Mouse (Mus musculus): Measurements from ENCODE around the gene Nr4a1. TPM values are rescaled to one million over a fixed set of nuclear protein-coding genes. Genes with fewer than 3 reads are reported as not detected.

Gene Nr4a1
- total RNA-seq, 2 experiments from 2014 or later: 30.5 to 49.0 TPM

GRCm38 (mm10) chr15:101230995-101231647 lies 22.9 kb upstream of the Nr4a1 start:
- intact Hi-C loops (cut with DNase I; ENCODE audit: low total_unique reads): no loop called here
- no peak for DNase-seq

GRCm38 (mm10) chr15:101231648-101232180 lies 22.4 kb upstream of the Nr4a1 start:
- intact Hi-C loops (cut with DNase I; ENCODE audit: low total_unique reads): no loop called here
- DNase-seq: no peak

- intact Hi-C loops (cut with DNase I; ENCODE audit: low total_unique reads): no loop called here
- DNase-seq: no peak
Observed at GRCm38 (mm10) chr15:101232607-101233006, 21.5 kb upstream of the Nr4a1 start.

GRCm38 (mm10) chr15:101233183-101233582 lies 20.9 kb upstream of the Nr4a1 start:
- no peak for DNase-seq
- intact Hi-C loops (cut with DNase I; ENCODE audit: low total_unique reads): no loop called here

- DNase-seq: no peak
- intact Hi-C loops (cut with DNase I; ENCODE audit: low total_unique reads): no loop called here
Observed at GRCm38 (mm10) chr15:101233641-101234275, 20.3 kb upstream of the Nr4a1 start.

- no peak for DNase-seq
- intact Hi-C loops (cut with DNase I; ENCODE audit: low total_unique reads): no loop called here
Observed at GRCm38 (mm10) chr15:101234611-101235341, 19.3 kb upstream of the Nr4a1 start.

- DNase-seq: no peak
- intact Hi-C loops (cut with DNase I; ENCODE audit: low total_unique reads): no loop called here
Observed at GRCm38 (mm10) chr15:101235342-101235698, 18.7 kb upstream of the Nr4a1 start.

GRCm38 (mm10) chr15:101235728-101236327 lies 18.2 kb upstream of the Nr4a1 start:
- no peak for DNase-seq
- intact Hi-C loops (cut with DNase I; ENCODE audit: low total_unique reads): no loop called here

- peak; percentile 78 for DNase-seq
- intact Hi-C loops (cut with DNase I; ENCODE audit: low total_unique reads): no loop called here
Observed at GRCm38 (mm10) chr15:101236878-101237277, 17.2 kb upstream of the Nr4a1 start.

GRCm38 (mm10) chr15:101238885-101239511 lies 15.1 kb upstream of the Nr4a1 start:
- intact Hi-C loops (cut with DNase I; ENCODE audit: low total_unique reads): no loop called here
- peak; percentile 64 for DNase-seq

GRCm38 (mm10) chr15:101239821-101240220 lies 14.2 kb upstream of the Nr4a1 start:
- peak; percentile 10 for DNase-seq
- intact Hi-C loops (cut with DNase I; ENCODE audit: low total_unique reads): loop anchor here (2.0 kb wide), 1 partner anchor 43 kb away; no protein-coding TSS in a partner anchor

GRCm38 (mm10) chr15:101240799-101241204 lies 13.3 kb upstream of the Nr4a1 start:
- intact Hi-C loops (cut with DNase I; ENCODE audit: low total_unique reads): loop anchor here (2.0 kb wide), 1 partner anchor 42 kb away; no protein-coding TSS in a partner anchor
- peak; percentile 82 for DNase-seq

- intact Hi-C loops (cut with DNase I; ENCODE audit: low total_unique reads): loop anchor here (2.0 kb wide), 1 partner anchor 42 kb away; no protein-coding TSS in a partner anchor
- no peak for DNase-seq
Observed at GRCm38 (mm10) chr15:101241236-101241635, 12.8 kb upstream of the Nr4a1 start.

GRCm38 (mm10) chr15:101241853-101242252 lies 12.2 kb upstream of the Nr4a1 start:
- intact Hi-C loops (cut with DNase I; ENCODE audit: low total_unique reads): loop anchor here (2.0 kb wide), 1 partner anchor 41 kb away; no protein-coding TSS in a partner anchor
- DNase-seq: no peak

GRCm38 (mm10) chr15:101242645-101243044 lies 11.4 kb upstream of the Nr4a1 start:
- intact Hi-C loops (cut with DNase I; ENCODE audit: low total_unique reads): no loop called here
- peak; percentile 80 for DNase-seq

- intact Hi-C loops (cut with DNase I; ENCODE audit: low total_unique reads): no loop called here
- DNase-seq: no peak
Observed at GRCm38 (mm10) chr15:101244012-101244411, 10.1 kb upstream of the Nr4a1 start.

- intact Hi-C loops (cut with DNase I; ENCODE audit: low total_unique reads): no loop called here
- peak; percentile 96 for DNase-seq
Observed at GRCm38 (mm10) chr15:101246231-101247154, 7.6 kb upstream of the Nr4a1 start.

GRCm38 (mm10) chr15:101247155-101247498 lies 6.9 kb upstream of the Nr4a1 start:
- no peak for DNase-seq
- intact Hi-C loops (cut with DNase I; ENCODE audit: low total_unique reads): no loop called here
